Comparison of ENCODE assay signal across 17 mouse cellular contexts in genomic region chr10:52268879-52269278, GRCm38 (mm10).
"Had no signal": no experiment of that assay in that cellular context is flagged by ENCODE, and none has a peak within 500 bp of the region (broad histone marks: within the 10 kb centered on the region; RNA-seq: fewer than 3 reads in every experiment).

No protein-coding gene starts in this region.

- H3K4me2 ChIP-seq: kidney, embryonic 15.5 days; liver, embryonic 15.5 days; midbrain, embryonic 11.5 days; stomach, embryonic 15.5 days had no signal

- H3K4me1 ChIP-seq: liver, embryonic 15.5 days; stomach, embryonic 15.5 days had no signal

- H3K4me3 ChIP-seq: kidney, embryonic 15.5 days; left cerebral cortex, adult 2 months; liver, embryonic 15.5 days; stomach, embryonic 15.5 days had no signal

- H3K9ac ChIP-seq: kidney, embryonic 15.5 days; liver, embryonic 15.5 days; stomach, embryonic 15.5 days had no signal

- DNase-seq: kidney, adult 2 months; kidney, postnatal 10 days; kidney, postnatal 36 days; layer of hippocampus, postnatal 36 days; lung, adult 2 months; lung, postnatal 14 days; lung, postnatal 4 days; midbrain, embryonic 14.5 days; right cerebral cortex, adult 18-20 months; right cerebral cortex, postnatal 14 days; spleen, adult 18-20 months; thymus, postnatal 25 days had no signal

- H3K27me3 ChIP-seq: kidney, embryonic 15.5 days; liver, embryonic 15.5 days; stomach, embryonic 15.5 days had no signal

- H3K27ac ChIP-seq: kidney, embryonic 15.5 days; left cerebral cortex, adult 2 months; liver, embryonic 15.5 days; stomach, embryonic 15.5 days had no signal

- H3K9me3 ChIP-seq: kidney, embryonic 15.5 days; liver, embryonic 15.5 days; stomach, embryonic 15.5 days had no signal

- H3K36me3 ChIP-seq: liver, embryonic 15.5 days had no signal
